Mouse (Mus musculus) heart, embryonic 10.5 days (tissue): Measurements from ENCODE around the gene Tsen34. TPM values are rescaled to one million over a fixed set of nuclear protein-coding genes. Genes with fewer than 3 reads are reported as not detected.
"Not testable (repeated sequence)": the region's sequence is repeated elsewhere in the genome, so short reads cannot be mapped to it uniquely, and the experiment has no call there.

Experiments
- DNase-seq: peaks from one replicate; pipeline ENCODE4 v3.0.0-alpha.2; 2017; ENCODE audit warnings: low spot score
- H3K27ac ChIP-seq: fragments of 300-500 bp; sonication (generic); 2 replicates; pipeline ENCODE4 v1.5.1; 2016; ENCODE audit warnings: mild to moderate bottlenecking
- H3K27me3 ChIP-seq: fragments of 300-500 bp; sonication (generic); 2 replicates; pipeline ENCODE4 v1.6.1; 2016; ENCODE audit warnings: mild to moderate bottlenecking; ENCODE audit not compliant: poor library complexity, insufficient read depth, severe bottlenecking
- H3K36me3 ChIP-seq: fragments of 300-500 bp; sonication (generic); 2 replicates; pipeline ENCODE4 v1.6.1; 2016; ENCODE audit warnings: mild to moderate bottlenecking, moderate library complexity
- H3K4me1 ChIP-seq: fragments of 300-500 bp; sonication (generic); 2 replicates; pipeline ENCODE4 v1.6.1; 2016; ENCODE audit warnings: mild to moderate bottlenecking
- H3K4me3 ChIP-seq: fragments of 300-500 bp; sonication (generic); 2 replicates; pipeline ENCODE4 v1.5.1; 2016; ENCODE audit warnings: mild to moderate bottlenecking, moderate library complexity
- H3K9me3 ChIP-seq: fragments of 300-500 bp; sonication (generic); 2 replicates; pipeline ENCODE4 v1.6.1; 2016; ENCODE audit warnings: mild to moderate bottlenecking, moderate library complexity
- WGBS: fragments of 180-500 bp; shearing (Covaris S2); methylation state at CpG from one replicate; pipeline ENCODE4 v1.1.7; 2016; 5-methylcytosine and 5-hydroxymethylcytosine counted together
- microRNA-seq: library from miRNA; unstranded; fragments of <30 nt; microRNA quantifications from one replicate; pipeline ENCODE4, GENCODE M21; 2017
- polyA plus RNA-seq: library from polyadenylated mRNA; unstranded; fragments of >200 nt; fragmentation: Nextera tagmentation; extraction: Ambion mirVana; gene quantifications from 2 replicates; pipeline ENCODE4 v1.2.1, GENCODE M21; 2016

The Tsen34 gene
- polyA plus RNA-seq, 1 experiment from 2014 or later, result 268 TPM

DNA sequence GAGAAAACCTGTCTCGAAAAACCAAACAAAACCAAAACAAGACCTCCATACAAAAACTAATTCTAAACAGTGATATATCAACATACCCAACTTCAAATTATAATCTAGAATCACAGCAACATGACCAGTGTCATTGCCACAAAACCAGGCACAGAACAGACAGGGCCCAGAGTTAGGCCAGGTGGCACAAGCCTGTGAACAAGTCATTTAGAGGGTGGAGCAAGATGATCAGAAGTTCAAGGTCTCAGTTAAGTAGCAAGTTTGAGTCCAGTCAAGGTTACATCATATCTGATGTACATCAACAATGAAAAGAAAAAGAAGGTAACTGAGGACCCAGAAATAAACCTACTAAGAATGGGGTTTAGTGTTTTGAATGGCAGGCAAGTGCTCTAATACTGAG is 16.3 kb downstream of the Tsen34 start:
- Histone ChIP-seq H3K27me3 (no peaks in the 10 kb centered on the region), H3K9me3 (no peaks in the 10 kb centered on the region), H3K36me3 (peaks cover 39% of the 10 kb centered on the region), H3K4me3 (no peak overlapping the region), H3K27ac (no peak overlapping the region), H3K4me1 (peaks cover 8% of the 10 kb centered on the region)
- 74% methylated on average over 1 of the region's 1 CpGs for WGBS
- no peak for DNase-seq

DNA sequence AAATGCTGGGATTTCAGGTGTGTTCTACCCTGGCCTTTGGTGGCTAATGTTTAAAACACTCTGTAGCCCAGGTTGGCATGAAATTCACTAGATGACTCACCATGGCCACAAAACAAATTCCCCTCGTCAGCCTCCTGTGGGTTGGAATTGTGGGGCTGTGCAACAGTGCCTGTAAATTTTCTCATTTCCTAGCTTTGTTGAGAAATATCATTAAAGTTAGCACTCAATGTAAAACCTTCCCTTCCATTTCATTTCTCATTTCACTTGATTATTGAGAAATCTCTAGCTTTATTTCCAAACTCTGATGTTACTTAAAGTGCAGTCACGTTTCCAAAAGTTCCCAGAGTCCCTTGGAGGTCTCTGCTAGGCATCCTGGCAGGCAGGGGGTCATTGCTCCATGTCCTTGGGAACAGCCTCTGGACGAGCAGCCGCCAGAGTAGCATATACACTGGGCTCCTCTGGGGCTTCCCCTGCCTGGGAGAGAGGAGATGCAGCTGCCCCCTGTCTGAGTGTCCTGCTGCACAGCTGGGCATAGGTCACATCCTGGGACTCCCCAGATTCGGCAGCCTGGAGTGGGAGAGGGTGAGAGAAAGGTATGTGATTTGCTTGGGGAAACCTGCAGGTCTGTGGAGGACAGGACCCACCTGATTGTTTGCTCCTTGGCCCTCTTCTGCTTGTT is 19.7 kb downstream of the Tsen34 start:
- Histone ChIP-seq H3K4me3 (no peak overlapping the region), H3K4me1 (no peaks in the 10 kb centered on the region)

DNA sequence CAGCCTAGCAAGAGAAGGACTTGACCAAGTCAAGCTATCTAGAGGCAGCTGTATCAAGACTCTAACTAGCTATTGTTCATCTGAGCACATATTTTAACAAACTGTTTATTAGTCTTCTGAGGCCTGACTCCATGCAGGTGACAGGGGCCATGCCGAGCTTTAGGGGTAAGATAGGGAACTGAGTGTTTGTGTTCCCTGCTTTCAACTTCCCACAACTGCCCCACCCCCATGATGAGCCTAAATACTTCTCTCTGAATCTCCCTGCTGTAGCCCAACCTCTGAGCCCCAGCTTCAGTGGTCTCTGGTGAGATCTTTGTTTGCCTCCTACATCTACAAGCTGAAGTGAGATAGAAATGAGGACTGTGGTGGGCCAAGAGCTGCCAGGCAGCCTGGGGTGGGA is 22.6 kb downstream of the Tsen34 start:
- no peaks in the 10 kb centered on the region for H3K27me3 ChIP-seq
- H3K9me3 ChIP-seq, result no peaks in the 10 kb centered on the region
- no peak for DNase-seq
- 35% methylated on average over 1 of the region's 1 CpGs for WGBS
- no peak overlapping the region for H3K4me3 ChIP-seq
- no peaks in the 10 kb centered on the region for H3K4me1 ChIP-seq
- H3K27ac ChIP-seq, result no peak overlapping the region
- H3K36me3 ChIP-seq, result no peaks in the 10 kb centered on the region

More for the DNA sequence above, 19.7 kb downstream of the Tsen34 start:
- Histone ChIP-seq H3K9me3 (no peaks in the 10 kb centered on the region), H3K27ac (no peak overlapping the region), H3K36me3 (peaks cover 8% of the 10 kb centered on the region; the same call in 1 of the 2 replicates), H3K27me3 (no peaks in the 10 kb centered on the region)
- DNase-seq, result no peak
- WGBS, result 39% methylated on average over 5 of the region's 5 CpGs

DNA sequence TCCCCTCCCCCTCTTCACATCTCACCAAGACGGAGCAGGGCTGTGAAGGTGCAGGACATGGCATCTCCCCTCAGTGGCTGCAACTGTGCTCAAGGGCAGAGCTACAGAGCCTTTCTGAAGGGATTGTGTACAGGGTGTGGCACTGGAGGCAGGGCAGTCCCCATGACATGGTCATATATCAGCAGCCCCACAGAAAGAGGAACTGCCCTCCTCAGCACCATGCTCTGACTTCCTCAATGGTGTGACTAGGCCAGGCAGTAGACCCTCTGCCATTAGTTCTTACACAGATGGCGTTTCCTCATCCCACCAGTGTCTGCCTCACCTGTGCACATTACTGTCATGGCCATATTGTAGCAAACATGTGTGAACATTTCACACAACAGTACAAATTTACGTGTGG is 27.6 kb downstream of the Tsen34 start, which contains the start of gene Pirb:
Gene Pirb (minus strand): TSS at position 124 of the 400 bp plus-strand sequence.
- not testable (repeated sequence) for DNase-seq, H3K4me1 ChIP-seq, H3K4me3 ChIP-seq, H3K27me3 ChIP-seq, H3K9me3 ChIP-seq, H3K27ac ChIP-seq, H3K36me3 ChIP-seq
- WGBS, result 54% methylated on average over 1 of the region's 3 CpGs

DNA sequence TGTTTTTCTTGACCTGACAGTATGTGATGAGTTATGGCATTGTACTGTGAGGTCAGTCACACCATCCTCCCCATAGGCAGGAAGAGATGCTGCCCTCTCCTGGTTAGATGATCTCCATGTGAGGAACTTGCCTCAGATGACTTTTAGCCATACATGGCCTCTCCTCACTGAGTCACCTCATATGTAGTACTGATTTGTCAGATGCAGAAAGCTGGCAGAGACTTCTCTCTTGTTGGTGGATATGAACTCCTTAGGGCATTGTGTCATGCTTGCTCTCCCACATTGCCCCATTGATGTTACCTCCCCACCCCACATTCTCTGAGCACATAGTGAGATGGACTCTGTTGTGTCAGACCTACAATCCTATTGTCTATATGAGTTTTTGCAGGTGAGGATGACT is 32.8 kb downstream of the Tsen34 start:
- not testable (repeated sequence) for H3K4me1 ChIP-seq, H3K27me3 ChIP-seq, H3K9me3 ChIP-seq, H3K36me3 ChIP-seq, DNase-seq, H3K27ac ChIP-seq, H3K4me3 ChIP-seq

DNA sequence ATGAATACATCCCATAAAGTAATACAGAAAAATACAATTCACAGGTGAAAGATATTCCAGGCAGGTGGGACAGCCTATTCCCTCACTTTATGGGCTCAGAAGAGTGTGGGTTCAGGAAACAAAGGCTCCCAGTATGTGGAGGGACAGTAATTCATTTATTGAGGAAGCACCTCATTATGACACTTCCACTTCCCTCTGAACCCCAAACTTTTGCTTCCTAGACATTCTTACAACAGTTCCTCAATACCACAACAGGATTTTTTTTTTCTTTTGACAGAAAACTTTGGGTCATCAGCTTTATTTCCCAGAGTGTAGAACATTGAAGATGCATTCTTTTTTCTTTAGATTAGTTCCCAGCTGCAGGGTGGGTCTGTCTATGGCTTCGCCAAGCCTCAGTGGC is 40.0 kb downstream of the Tsen34 start:
- not testable (repeated sequence) for H3K4me3 ChIP-seq, H3K36me3 ChIP-seq, H3K9me3 ChIP-seq, H3K27ac ChIP-seq, H3K4me1 ChIP-seq, H3K27me3 ChIP-seq, DNase-seq
- WGBS, result no CpG with 5 or more reads among the region's 1 CpGs

Small RNAs within 50 kb of the gene (microRNA-seq; reads per million reads assigned to microRNA genes)
- 3.8 reads per million, percentile 10 among the genes with 10 or more reads in this experiment for gene Mir3572

Other genes with a start within 250 kb of the Tsen34 start
- gene Tarm1, start 190.2 kb upstream of the Tsen34 start, polyA plus RNA-seq, result not detected in 2 replicates
- gene Oscar, start 76.7 kb upstream of the Tsen34 start, polyA plus RNA-seq, result 0.16 and 0.27 TPM in 2 replicates
- 486 and 602 TPM in 2 replicates for gene Ndufa3, start 75.5 kb upstream of the Tsen34 start, polyA plus RNA-seq
- gene Tfpt, start 62.9 kb upstream of the Tsen34 start, polyA plus RNA-seq, result 19.4 and 34.5 TPM in 2 replicates
- gene Prpf31, start 62.9 kb upstream of the Tsen34 start, polyA plus RNA-seq, result 90.1 and 121 TPM in 2 replicates
- gene Cnot3, start 47.6 kb upstream of the Tsen34 start, polyA plus RNA-seq, result 40.7 and 56.4 TPM in 2 replicates
- 19.5 and 19.6 TPM in 2 replicates for gene Leng1, start 27.0 kb upstream of the Tsen34 start, polyA plus RNA-seq
- 5.4 and 8.5 TPM in 2 replicates for gene Tmc4, start 15.3 kb upstream of the Tsen34 start, polyA plus RNA-seq
- 32.7 and 40.4 TPM in 2 replicates for gene Mboat7, start 660 bp downstream of the Tsen34 start, polyA plus RNA-seq
- gene Rps9, start 11.1 kb downstream of the Tsen34 start, polyA plus RNA-seq, result 973 and 1,162 TPM in 2 replicates
- 0.05 and 0.16 TPM in 2 replicates for gene Pirb, start 27.5 kb downstream of the Tsen34 start, polyA plus RNA-seq
- not detected in 2 replicates for gene Gm15448, start 132.8 kb downstream of the Tsen34 start, polyA plus RNA-seq
- gene Pira2, start 152.2 kb downstream of the Tsen34 start, polyA plus RNA-seq, result not detected in 2 replicates
- not detected in 2 replicates for gene Gm14548, start 205.3 kb downstream of the Tsen34 start, polyA plus RNA-seq
- gene Lilra6, start 222.6 kb downstream of the Tsen34 start, polyA plus RNA-seq, result not detected in 2 replicates